Mouse (Mus musculus) erythroid progenitor cell, adult 5-6 weeks (primary cell): Measurements from ENCODE around the gene Tfip11. TPM values are rescaled to one million over a fixed set of nuclear protein-coding genes. Genes with fewer than 3 reads are reported as not detected.

ENCODE experiments used
- ATAC-seq: replicated peaks from 2 replicates; pipeline ENCODE4 v1.8.0; 2016; ENCODE audit warnings: moderate number of reproducible peaks, mild to moderate bottlenecking, moderate TSS enrichment, inconsistent platforms; ENCODE audit not compliant: poor library complexity, low FRiP score, severe bottlenecking
- total RNA-seq, 2 experiments: library from RNA; stranded (forward) in 1 of 2; stranded (reverse) in 1 of 2; fragments of 150-400 nt in 1 of 2; fragments of 186-747, 209-891 nt in 1 of 2; gene quantifications; 2 replicates each; pipeline versions ENCODE4 v1.2.3 to v1.2.4; 2015 to 2017; ENCODE audit warnings: low replicate concordance in 2 of 2

Gene Tfip11
- total RNA-seq, 2 experiments from 2014 or later = 6.3 to 10.5 TPM

DNA sequence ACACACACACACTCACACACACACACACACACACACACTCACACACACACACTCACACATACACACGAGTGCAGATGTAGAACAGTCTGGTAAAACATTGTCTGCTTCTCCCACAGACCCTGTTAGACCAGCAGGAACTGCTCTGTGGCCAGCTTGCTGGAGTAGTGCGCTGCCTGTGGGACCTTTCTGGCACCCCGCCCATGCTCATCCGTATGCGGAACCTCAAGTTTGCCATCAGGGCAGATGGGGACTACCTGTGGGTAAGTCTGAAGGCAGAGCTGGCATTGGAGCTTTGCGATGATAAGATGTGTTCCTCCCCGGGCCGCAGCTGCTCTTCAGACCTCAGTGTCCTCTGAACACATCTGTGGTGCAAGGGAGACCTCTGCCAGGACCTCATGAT lies 23.0 kb downstream of the Tfip11 start:
- ATAC-seq = no peak

DNA sequence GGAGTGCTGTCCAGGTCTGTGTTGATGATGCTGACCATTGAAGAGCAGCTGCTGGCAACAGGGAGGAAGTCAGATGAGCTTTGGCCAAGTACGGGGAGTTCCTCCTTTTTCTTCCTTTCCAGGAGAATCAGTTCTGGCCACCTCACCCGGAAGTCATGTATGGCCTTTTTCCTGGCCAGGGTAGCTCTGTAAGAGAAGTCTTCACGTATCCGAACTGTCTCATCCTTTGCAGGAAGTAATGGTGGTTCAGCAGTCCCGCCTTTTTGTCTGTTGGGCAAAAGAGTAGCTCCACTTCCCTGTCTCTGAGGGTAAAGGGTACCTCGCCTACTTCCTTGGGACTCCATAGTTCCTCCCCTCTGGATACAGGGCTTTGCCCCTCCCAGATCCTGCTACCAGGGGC lies 29.3 kb downstream of the Tfip11 start:
- no peak for ATAC-seq

GRCm38 (mm10) chr5:112355910-112356309 lies 29.8 kb downstream of the Tfip11 start, which contains the start of gene Gm6583:
Gm6583 (minus strand) TSS chr5:112356033.
- ATAC-seq = no peak

DNA sequence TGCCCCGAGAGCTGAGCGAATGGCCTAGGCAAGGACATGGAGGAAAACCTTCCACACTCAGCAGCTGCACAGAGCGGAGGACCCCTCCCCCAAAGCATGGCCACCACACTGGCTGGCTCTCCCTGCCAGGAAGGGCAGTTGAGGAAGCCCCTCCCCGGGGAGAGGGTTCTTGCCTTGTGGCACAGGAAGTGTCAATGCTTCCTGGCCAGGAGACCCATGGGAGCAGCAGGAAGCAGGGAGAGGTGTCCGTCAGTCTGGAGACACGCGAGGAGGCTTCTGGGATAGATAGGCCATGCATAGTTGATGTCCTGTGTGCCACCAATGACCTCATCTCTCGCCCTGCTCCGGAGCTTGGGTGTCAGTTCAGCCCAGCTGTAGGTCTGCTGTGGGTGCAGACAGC lies 30.2 kb downstream of the Tfip11 start:
- no peak for ATAC-seq

DNA sequence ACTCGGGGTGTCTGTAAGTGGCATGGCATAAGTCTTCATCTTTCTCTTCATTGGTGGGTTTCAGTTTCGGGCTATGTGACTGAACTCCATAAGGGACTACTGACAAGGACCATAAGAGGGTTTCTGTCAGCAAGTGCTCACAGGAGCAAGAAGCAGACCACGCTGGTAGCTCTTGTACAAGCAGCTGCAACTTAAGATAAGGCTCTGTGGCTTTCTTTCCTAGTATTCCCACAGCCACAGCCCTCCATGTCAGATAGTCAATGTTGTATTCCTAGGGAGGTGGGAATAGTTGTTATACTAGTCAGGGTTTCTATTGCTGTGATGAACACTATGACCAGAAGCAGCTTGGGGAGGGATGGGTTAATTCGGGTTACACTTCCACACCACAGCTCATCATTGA lies 33.4 kb downstream of the Tfip11 start:
- 0 out of 2 replicates have a peak, but pooled peaks have one; percentile 63 for ATAC-seq

- ATAC-seq = no peak
Observed at GRCm38 (mm10) chr5:112360077-112360476, 33.9 kb downstream of the Tfip11 start.

- ATAC-seq = no peak
Observed at GRCm38 (mm10) chr5:112364184-112364797, 38.1 kb downstream of the Tfip11 start.

DNA sequence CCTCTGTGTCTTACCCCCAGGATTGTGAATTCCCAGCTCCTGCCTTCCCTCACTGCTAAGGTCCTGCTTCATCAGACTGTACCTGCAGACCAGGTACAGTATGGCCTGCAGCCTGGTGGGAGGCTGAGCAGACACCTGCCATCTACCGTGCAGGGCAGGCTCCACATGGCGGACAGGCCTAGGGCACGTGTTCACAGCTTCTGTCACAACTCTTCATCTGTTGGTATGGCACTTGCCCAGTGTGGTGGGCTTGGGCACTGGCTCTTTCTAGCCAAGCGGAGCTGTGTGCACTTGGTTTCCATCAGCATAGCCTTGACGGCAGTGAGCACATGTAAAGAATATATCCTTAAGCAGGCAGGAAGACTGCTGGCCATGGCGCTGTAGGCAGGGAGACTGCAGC lies 40.7 kb downstream of the Tfip11 start:
- no peak for ATAC-seq

DNA sequence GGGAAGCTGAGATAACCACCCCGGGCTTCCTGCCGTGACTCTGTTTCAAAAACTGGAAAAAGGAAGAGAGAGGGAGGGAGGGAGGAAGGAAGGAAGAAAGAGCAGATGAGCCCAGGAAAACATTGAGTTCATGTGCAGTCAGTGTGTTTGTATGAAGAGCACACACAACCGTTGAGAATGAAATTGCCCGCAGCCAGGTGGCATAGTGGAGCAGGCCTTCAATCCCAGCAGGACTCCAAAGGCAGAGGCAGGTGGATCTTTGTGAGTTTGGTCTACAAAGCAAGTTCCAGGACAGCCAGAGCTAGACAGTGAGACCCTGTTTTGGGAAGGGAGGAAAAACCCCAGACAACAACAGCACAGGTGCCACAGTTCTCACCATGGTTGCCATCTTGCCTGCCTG lies 41.2 kb downstream of the Tfip11 start:
- no peak for ATAC-seq

DNA sequence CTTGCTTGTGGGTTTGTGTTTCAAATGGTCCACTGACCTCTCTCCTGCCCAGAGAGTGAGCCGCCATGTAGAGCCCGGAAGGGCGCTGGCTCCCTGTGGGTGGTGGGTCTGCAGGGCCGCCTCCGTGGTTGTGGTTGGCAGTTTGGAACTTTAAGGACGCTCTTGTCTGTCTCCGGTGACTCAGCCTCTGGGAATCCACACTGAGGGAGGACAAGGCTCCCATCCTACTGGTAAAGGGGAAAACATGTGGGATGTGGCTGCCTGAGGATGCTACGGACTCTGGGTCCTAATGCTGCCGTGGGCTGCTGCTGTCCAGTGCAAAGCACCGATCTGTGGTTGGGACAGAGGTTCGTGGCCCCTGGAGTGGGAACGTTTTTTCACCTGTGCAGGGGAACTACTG lies 41.8 kb downstream of the Tfip11 start:
- no peak for ATAC-seq

GRCm38 (mm10) chr5:112368666-112369065 lies 42.5 kb downstream of the Tfip11 start:
- ATAC-seq = no peak

DNA sequence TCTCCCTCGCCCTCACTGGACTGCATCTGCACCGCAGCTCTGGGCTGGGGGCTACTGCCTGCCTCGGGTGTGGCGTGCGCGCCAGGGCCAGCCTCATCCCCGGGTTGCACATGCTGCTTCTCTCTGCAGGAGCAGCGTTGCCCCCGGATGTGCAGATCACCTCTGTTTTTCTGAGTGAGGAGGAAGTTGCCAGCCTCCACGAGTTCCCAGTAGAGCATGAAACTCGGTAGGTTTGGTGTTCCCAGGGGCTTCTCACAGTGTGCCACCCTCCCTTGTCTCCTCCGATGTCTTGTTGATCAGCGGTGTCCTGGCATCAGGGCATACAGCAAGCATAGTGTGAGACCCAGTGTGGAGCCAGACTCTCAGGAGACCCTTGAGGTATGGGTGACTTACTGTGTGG lies 43.2 kb downstream of the Tfip11 start:
- no peak for ATAC-seq

DNA sequence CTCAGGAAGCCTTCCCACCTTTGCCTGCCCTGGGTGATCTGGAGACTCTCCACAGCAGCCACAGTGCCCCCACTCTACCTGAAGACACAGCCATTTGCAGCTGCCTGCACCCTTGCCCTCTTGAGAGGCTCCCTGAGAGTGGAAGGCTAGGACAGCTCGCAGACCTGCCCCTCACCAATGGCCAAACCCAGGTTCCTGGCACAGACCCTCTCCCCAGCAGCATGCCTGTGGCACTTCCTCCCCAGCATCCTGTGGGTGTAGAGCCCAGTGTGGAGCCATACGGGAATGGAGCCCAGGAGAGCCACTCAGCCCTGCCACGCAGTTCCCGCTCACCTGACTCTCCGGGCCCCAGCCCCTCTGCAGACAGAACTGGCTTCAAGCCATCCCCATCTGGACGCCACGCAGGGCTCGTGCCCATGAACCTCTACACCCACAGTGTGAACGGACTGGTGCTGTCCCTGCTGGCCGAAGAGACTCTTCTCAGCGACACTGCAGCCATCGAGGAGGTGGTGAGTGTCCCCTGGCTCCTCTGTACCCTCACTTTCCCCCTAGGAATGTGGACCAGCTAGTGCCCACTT lies 44.2 kb downstream of the Tfip11 start:
- no peak for ATAC-seq

- ATAC-seq = no peak
Observed at GRCm38 (mm10) chr5:112371933-112372332, 45.8 kb downstream of the Tfip11 start.

- ATAC-seq = no peak
Observed at GRCm38 (mm10) chr5:112376111-112376510, 50.0 kb downstream of the Tfip11 start.

- ATAC-seq = no peak
Observed at GRCm38 (mm10) chr5:112377380-112377779, 51.2 kb downstream of the Tfip11 start.

- ATAC-seq = no peak
Observed at GRCm38 (mm10) chr5:112378716-112379115, 52.6 kb downstream of the Tfip11 start.

DNA sequence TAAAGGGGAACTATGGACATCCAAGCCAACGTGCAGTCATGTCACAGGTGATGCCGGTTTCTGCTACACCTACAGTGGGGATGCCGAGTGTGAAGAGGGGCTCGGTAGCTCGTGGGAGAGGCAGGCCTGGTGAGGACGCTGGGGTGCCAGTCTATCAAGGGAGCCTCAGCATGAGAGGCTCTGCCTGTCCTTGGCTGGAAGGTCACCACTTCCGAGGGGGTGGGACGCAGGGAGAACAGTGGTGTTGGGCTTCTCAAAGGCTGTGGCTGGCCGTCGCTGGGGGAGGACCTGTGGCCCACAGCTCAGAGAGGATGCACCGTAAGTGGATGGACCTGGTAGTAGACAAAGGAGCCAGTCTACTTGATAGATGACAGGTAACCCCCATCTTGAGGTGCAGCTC lies 55.0 kb downstream of the Tfip11 start:
- ATAC-seq = no peak

- no peak for ATAC-seq
Observed at GRCm38 (mm10) chr5:112382042-112382441, 55.9 kb downstream of the Tfip11 start.

GRCm38 (mm10) chr5:112382641-112383330 lies 56.6 kb downstream of the Tfip11 start:
- ATAC-seq = no peak

DNA sequence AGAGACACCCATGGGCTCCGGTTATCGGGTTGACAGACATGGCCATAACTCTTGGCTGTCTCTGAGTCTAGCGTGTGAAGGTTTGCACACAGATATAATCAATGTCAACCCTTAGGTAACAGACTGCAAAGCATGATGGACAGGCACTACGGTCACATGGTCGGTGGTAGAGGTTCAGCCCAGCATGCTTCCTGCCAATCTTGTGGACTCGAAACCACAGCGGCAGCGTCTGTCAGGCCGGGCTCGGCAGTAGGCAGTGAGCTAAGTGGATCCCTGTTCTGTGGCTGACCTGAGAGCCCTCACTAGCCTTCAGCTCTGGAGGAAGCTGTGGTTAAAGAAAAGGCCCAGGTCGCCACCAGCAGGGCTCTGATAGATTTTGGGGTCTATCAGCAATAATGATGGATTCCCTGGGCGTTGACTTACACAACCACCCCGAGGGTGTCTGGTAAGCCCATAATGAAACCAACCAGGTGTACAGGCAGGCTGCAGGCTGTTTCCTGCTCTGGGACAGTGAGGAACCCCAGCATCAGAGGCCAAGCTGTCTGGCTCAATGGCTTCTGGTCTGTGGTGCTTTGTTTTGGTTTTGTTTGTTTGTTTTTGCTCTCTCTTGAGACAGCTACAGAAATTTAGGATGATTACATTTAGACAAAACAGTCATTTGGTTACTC lies 58.8 kb downstream of the Tfip11 start:
- ATAC-seq = no peak
